9 mouse cellular contexts compared by ENCODE assay signal in genomic region chr11:103997385-103997784, GRCm38 (mm10). TPM values are rescaled to one million over a fixed set of nuclear protein-coding genes. Genes with fewer than 3 reads are reported as not detected.
DNase-seq lines count a peak whose midpoint lies in the region; ATAC-seq and TF ChIP-seq lines count a peak whose summit lies in the region.
"Had no signal": no experiment of that assay in that cellular context is flagged by ENCODE, and none has a peak within 500 bp of the region (broad histone marks: within the 10 kb centered on the region; RNA-seq: fewer than 3 reads in every experiment).

No protein-coding gene starts in this region.

- H3K4me1 ChIP-seq in forebrain, embryonic 14.5 days (ENCODE audit: control insufficient read depth, insufficient read depth, low read length), result no peaks in the 10 kb centered on the region
- H3K4me1 ChIP-seq: limb, embryonic 12.5 days had no signal

- no peak overlapping the region for H3K4me2 ChIP-seq in forebrain, embryonic 14.5 days (ENCODE audit: low read length)
- H3K4me2 ChIP-seq: limb, embryonic 12.5 days had no signal

- H3K27ac ChIP-seq in forebrain, embryonic 14.5 days (ENCODE audit: low read depth, low read length), result no peak overlapping the region
- H3K27ac ChIP-seq: limb, embryonic 12.5 days had no signal

- H3K27me3 ChIP-seq in forebrain, embryonic 14.5 days (replicated peaks; ENCODE audit: control insufficient read depth, insufficient read depth, low read length), result no peaks in the 10 kb centered on the region
- H3K27me3 ChIP-seq: limb, embryonic 12.5 days had no signal

- no peaks in the 10 kb centered on the region for H3K9me3 ChIP-seq in forebrain, embryonic 14.5 days (replicated peaks; ENCODE audit: control insufficient read depth, low read length)
- H3K9me3 ChIP-seq: limb, embryonic 12.5 days had no signal

- H3K36me3 ChIP-seq in forebrain, embryonic 14.5 days (ENCODE audit: control insufficient read depth, insufficient read depth, low read length), result no peaks in the 10 kb centered on the region
- H3K36me3 ChIP-seq: limb, embryonic 12.5 days had no signal

- WGBS in forebrain, embryonic 14.5 days, result 12% methylated on average over 5 of the region's 5 CpGs

- H3K9ac ChIP-seq in forebrain, embryonic 14.5 days (ENCODE audit: low read length), result no peak overlapping the region
- H3K9ac ChIP-seq: limb, embryonic 12.5 days had no signal

- no peak; the same call in 1 of the 2 replicates for ATAC-seq in forebrain, embryonic 14.5 days

- H3K4me3 ChIP-seq in forebrain, embryonic 14.5 days (ENCODE audit: low read depth, low read length), result no peak overlapping the region
- H3K4me3 ChIP-seq: limb, embryonic 12.5 days had no signal

- TF ChIP-seq POLR2A in brain, embryonic 14.5 days (IDR thresholded peaks at IDR 0.05; ENCODE audit: borderline replicate concordance, extremely low read depth, insufficient read depth, insufficient read length, poor library complexity, severe bottlenecking), result no peak

- peak; percentile 10 to 38 for DNase-seq in urinary bladder, adult 18-20 months (ENCODE audit: low spot score in 2 of 2)
- DNase-seq in urinary bladder, postnatal 10 days (ENCODE audit: low spot score), result no peak
- peak; percentile 78 for DNase-seq in brain, embryonic 14.5 days (ENCODE audit: low read depth)
- peak; percentile 78 for DNase-seq in forebrain, embryonic 14.5 days (ENCODE audit: low spot score)
- DNase-seq in kidney, postnatal 36 days, result peak; percentile 26 to 80
- peak; percentile 24 to 35 for DNase-seq in lung, adult 18-20 months
- DNase-seq in right cerebral cortex, adult 2 months (ENCODE audit: low spot score in 2 of 2), result peak; percentile 81 to 91
- peak; percentile 15 to 47 for DNase-seq in urinary bladder, postnatal 36 days (ENCODE audit: low spot score in 2 of 2)

- TF ChIP-seq CTCF in brain, embryonic 14.5 days (IDR thresholded peaks at IDR 0.05; ENCODE audit: borderline replicate concordance, extremely low read depth, insufficient read depth, insufficient read length), result peak; percentile 79

RNA-seq across cellular contexts. Expression of gene Arf2, which starts 30.8 kb away (rescaled TPM):
- 112 and 123 TPM in 2 replicates for polyA plus RNA-seq in brain, embryonic 14.5 days (2012; rRNA removed)
- polyA plus RNA-seq in forebrain, embryonic 14.5 days (2014; fragmentation: Nextera tagmentation; extraction: Ambion mirVana), result 176 and 193 TPM in 2 replicates

RNA-seq across cellular contexts. Expression of gene Nsf, which starts 43.5 kb away (rescaled TPM):
- polyA plus RNA-seq in brain, embryonic 14.5 days (2012; rRNA removed), result 85.9 and 131 TPM in 2 replicates
- polyA plus RNA-seq in forebrain, embryonic 14.5 days (2014; fragmentation: Nextera tagmentation; extraction: Ambion mirVana), result 64.4 and 81.6 TPM in 2 replicates
